Mouse (Mus musculus) mouse embryonic stem cell (cell line): ENCODE data around the gene Mkln1.

ENCODE experiments used
- in situ Hi-C, 2 experiments: fragments of 300-500 bp; cut with MboI; formaldehyde crosslinking; loops; 1 replicate in 1 of 2; 3 replicates in 1 of 2; pipeline ENCODE4 v1.14.3; 2019 to 2020; ENCODE audit warnings: low sequenced_read_pairs in 2 of 2, low pct_unique_long_range_greater_than_20kb in 1 of 2, mixed read lengths in 1 of 2; ENCODE audit not compliant: unreplicated experiment in 1 of 2

Mkln1 gene

GRCm38 (mm10) chr6:31396118-31396517, 2.4 kb upstream of the Mkln1 start:
- in situ Hi-C loops = no loop called here

- in situ Hi-C loops = no loop called here
Observed at GRCm38 (mm10) chr6:31397308-31397707, 1.2 kb upstream of the Mkln1 start.

- in situ Hi-C loops = no loop called here
Observed at GRCm38 (mm10) chr6:31397775-31398430, 632 bp upstream of the Mkln1 start.

- in situ Hi-C loops = no loop called here
Observed at GRCm38 (mm10) chr6:31399206-31399549, 643 bp downstream of the Mkln1 start.

GRCm38 (mm10) chr6:31399566-31399965, 1.0 kb downstream of the Mkln1 start:
- in situ Hi-C loops = no loop called here

- in situ Hi-C loops = no loop called here
Observed at GRCm38 (mm10) chr6:31411017-31411416, 12.5 kb downstream of the Mkln1 start.

- in situ Hi-C loops = no loop called here
Observed at GRCm38 (mm10) chr6:31412487-31412886, 14.0 kb downstream of the Mkln1 start.

GRCm38 (mm10) chr6:31413556-31413955, 15.0 kb downstream of the Mkln1 start:
- in situ Hi-C loops = no loop called here

GRCm38 (mm10) chr6:31414303-31414702, 15.8 kb downstream of the Mkln1 start:
- in situ Hi-C loops = no loop called here

GRCm38 (mm10) chr6:31425428-31425827, 26.9 kb downstream of the Mkln1 start:
- in situ Hi-C loops = no loop called here

GRCm38 (mm10) chr6:31437264-31437663, 38.7 kb downstream of the Mkln1 start:
- in situ Hi-C loops = no loop called here

- in situ Hi-C loops = no loop called here
Observed at GRCm38 (mm10) chr6:31445258-31445657, 46.7 kb downstream of the Mkln1 start.

- in situ Hi-C loops = no loop called here
Observed at GRCm38 (mm10) chr6:31453735-31454134, 55.2 kb downstream of the Mkln1 start.

GRCm38 (mm10) chr6:31455376-31455775, 56.8 kb downstream of the Mkln1 start:
- in situ Hi-C loops = no loop called here

GRCm38 (mm10) chr6:31456988-31457387, 58.5 kb downstream of the Mkln1 start:
- in situ Hi-C loops = no loop called here

GRCm38 (mm10) chr6:31469431-31469830, 70.9 kb downstream of the Mkln1 start:
- in situ Hi-C loops = no loop called here

GRCm38 (mm10) chr6:31478221-31478620, 79.7 kb downstream of the Mkln1 start:
- in situ Hi-C loops = no loop called here

GRCm38 (mm10) chr6:31480008-31480407, 81.5 kb downstream of the Mkln1 start:
- in situ Hi-C loops = no loop called here

GRCm38 (mm10) chr6:31486601-31487000, 88.1 kb downstream of the Mkln1 start:
- in situ Hi-C loops = no loop called here

GRCm38 (mm10) chr6:31489950-31490349, 91.4 kb downstream of the Mkln1 start:
- in situ Hi-C loops = no loop called here
